Mouse (Mus musculus): ENCODE results near the gene Tert.
A peak's percentile ranks its signal among the peaks of the same experiment; 100 is the strongest.

Gene Tert

GRCm38 (mm10) chr13:73675161-73675560 lies 48.5 kb downstream of the Tert start:
- no peak for DNase-seq (ENCODE audit: low spot score in 2 of 2)

- no peak for DNase-seq (ENCODE audit: low spot score in 2 of 2)
Observed at GRCm38 (mm10) chr13:73677853-73678252, 51.1 kb downstream of the Tert start, which contains the start of gene Slc6a18. Gene Slc6a18 (minus strand): TSS chr13:73678023.

- DNase-seq (ENCODE audit: low spot score in 2 of 2), result no peak
Observed at GRCm38 (mm10) chr13:73679311-73679710, 52.6 kb downstream of the Tert start.

- no peak for DNase-seq (ENCODE audit: low spot score in 2 of 2)
Observed at GRCm38 (mm10) chr13:73680394-73680793, 53.7 kb downstream of the Tert start.

- no peak for DNase-seq (ENCODE audit: low spot score in 2 of 2)
Observed at GRCm38 (mm10) chr13:73682226-73682625, 55.5 kb downstream of the Tert start.

GRCm38 (mm10) chr13:73683682-73684081 lies 57.0 kb downstream of the Tert start:
- DNase-seq (ENCODE audit: low spot score in 2 of 2), result no peak

- DNase-seq (ENCODE audit: low spot score in 2 of 2), result no peak
Observed at GRCm38 (mm10) chr13:73684412-73684811, 57.7 kb downstream of the Tert start.

- no peak for DNase-seq (ENCODE audit: low spot score in 2 of 2)
Observed at GRCm38 (mm10) chr13:73685502-73685901, 58.8 kb downstream of the Tert start.

- DNase-seq (ENCODE audit: low spot score in 2 of 2), result no peak
Observed at GRCm38 (mm10) chr13:73687601-73688000, 60.9 kb downstream of the Tert start.

- no peak for DNase-seq (ENCODE audit: low spot score in 2 of 2)
Observed at GRCm38 (mm10) chr13:73688934-73689333, 62.2 kb downstream of the Tert start.

GRCm38 (mm10) chr13:73692249-73692868 lies 65.6 kb downstream of the Tert start:
- peak in 1 of 2 experiments; percentile 54 for DNase-seq (ENCODE audit: low spot score in 2 of 2)

GRCm38 (mm10) chr13:73693333-73693732 lies 66.6 kb downstream of the Tert start:
- DNase-seq (ENCODE audit: low spot score in 2 of 2), result no peak

GRCm38 (mm10) chr13:73694972-73695371 lies 68.3 kb downstream of the Tert start:
- no peak for DNase-seq (ENCODE audit: low spot score in 2 of 2)

- no peak for DNase-seq (ENCODE audit: low spot score in 2 of 2)
Observed at GRCm38 (mm10) chr13:73696529-73696928, 69.8 kb downstream of the Tert start.
